Mouse (Mus musculus) midbrain, embryonic 14.5 days (tissue): Measurements from ENCODE around the gene Cdk18. TPM values are rescaled to one million over a fixed set of nuclear protein-coding genes. Genes with fewer than 3 reads are reported as not detected.

ENCODE experiments used
- ATAC-seq: fragments of 200-750 bp; cut with Nextera tagmentation; 2 replicates; pipeline ENCODE4 v1.8.0; 2017; ENCODE audit warnings: moderate number of reproducible peaks, moderate library complexity; ENCODE audit not compliant: low FRiP score, low TSS enrichment
- DNase-seq: peaks from one replicate; pipeline ENCODE4 v3.0.0-alpha.2; 2015
- H3K27ac ChIP-seq: fragments of 300-500 bp; sonication (generic); replicated peaks from 2 replicates; pipeline ENCODE4 v1.5.1; 2014; ENCODE audit warnings: mild to moderate bottlenecking, low read depth, low read length, moderate library complexity
- H3K27me3 ChIP-seq: fragments of 300-500 bp; sonication (generic); 2 replicates; pipeline ENCODE4 v1.6.1; 2014; ENCODE audit warnings: low read length, control low read depth, mixed read lengths; ENCODE audit not compliant: control insufficient read depth, insufficient read depth
- H3K36me3 ChIP-seq: fragments of 300-500 bp; sonication (generic); 2 replicates; pipeline ENCODE4 v1.6.1; 2014; ENCODE audit warnings: low read length, control low read depth; ENCODE audit not compliant: control insufficient read depth, insufficient read depth
- H3K4me1 ChIP-seq: fragments of 300-500 bp; sonication (generic); 2 replicates; pipeline ENCODE4 v1.6.1; 2014; ENCODE audit warnings: mild to moderate bottlenecking, antibody characterized with exemption, low read length, control low read depth; ENCODE audit not compliant: control insufficient read depth, insufficient read depth
- H3K4me2 ChIP-seq: fragments of 300-500 bp; sonication (generic); 2 replicates; pipeline ENCODE4 v1.6.1; 2014; ENCODE audit warnings: mild to moderate bottlenecking, low read length, moderate library complexity
- H3K4me3 ChIP-seq: fragments of 300-500 bp; sonication (generic); replicated peaks from 2 replicates; pipeline ENCODE4 v1.5.1; 2014; ENCODE audit warnings: low read depth, low read length
- H3K9ac ChIP-seq: fragments of 300-500 bp; sonication (generic); replicated peaks from 2 replicates; pipeline ENCODE4 v1.6.1; 2014; ENCODE audit warnings: mild to moderate bottlenecking, low read length, moderate library complexity
- H3K9me3 ChIP-seq: fragments of 300-500 bp; sonication (generic); 2 replicates; pipeline ENCODE4 v1.6.1; 2016; ENCODE audit warnings: low read length, control low read depth, mixed read lengths; ENCODE audit not compliant: control insufficient read depth
- WGBS: fragments of 180-500 bp; shearing (Covaris S2); extraction: QIAGEN DNeasy Blood & Tissue Kit; methylation state at CpG from one replicate; pipeline ENCODE4 v1.1.7; 2014; 5-methylcytosine and 5-hydroxymethylcytosine counted together
- polyA plus RNA-seq: library from polyadenylated mRNA; unstranded; fragments of >200 nt; fragmentation: Nextera tagmentation; extraction: Ambion mirVana; gene quantifications from 2 replicates; pipeline ENCODE4 v1.2.1, GENCODE M21; 2014

Gene Cdk18
- polyA plus RNA-seq, 1 experiment from 2014 or later = 1.1 TPM

DNA sequence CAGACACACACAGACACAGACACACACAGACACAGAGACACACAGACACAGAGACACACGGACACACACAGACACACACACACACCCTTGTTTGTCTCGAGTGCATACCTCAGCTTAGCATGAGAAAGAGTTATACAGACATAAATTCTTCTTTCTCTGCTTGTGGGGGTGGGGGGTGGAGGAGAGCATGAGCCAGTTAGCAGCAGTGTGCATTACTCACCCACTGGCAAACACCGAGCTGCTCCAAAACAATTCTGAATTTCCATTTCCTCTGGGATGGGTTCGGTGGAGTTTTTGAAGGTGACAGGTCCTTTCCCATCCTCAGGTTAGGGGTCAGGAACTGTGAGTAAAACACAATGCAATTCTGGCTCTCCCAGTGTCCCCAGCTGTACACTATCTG is 40.5 kb downstream of the Cdk18 start:
- H3K36me3 ChIP-seq = no peaks in the 10 kb centered on the region
- no peaks in the 10 kb centered on the region for H3K9me3 ChIP-seq
- no peaks in the 10 kb centered on the region for H3K27me3 ChIP-seq
- no peak overlapping the region for H3K4me2 ChIP-seq
- no peak overlapping the region for H3K27ac ChIP-seq
- no peak for DNase-seq
- H3K4me3 ChIP-seq = no peak overlapping the region
- H3K4me1 ChIP-seq = no peaks in the 10 kb centered on the region
- no peak overlapping the region for H3K9ac ChIP-seq
- 81% methylated on average over 4 of the region's 4 CpGs for WGBS
- no peak for ATAC-seq

DNA sequence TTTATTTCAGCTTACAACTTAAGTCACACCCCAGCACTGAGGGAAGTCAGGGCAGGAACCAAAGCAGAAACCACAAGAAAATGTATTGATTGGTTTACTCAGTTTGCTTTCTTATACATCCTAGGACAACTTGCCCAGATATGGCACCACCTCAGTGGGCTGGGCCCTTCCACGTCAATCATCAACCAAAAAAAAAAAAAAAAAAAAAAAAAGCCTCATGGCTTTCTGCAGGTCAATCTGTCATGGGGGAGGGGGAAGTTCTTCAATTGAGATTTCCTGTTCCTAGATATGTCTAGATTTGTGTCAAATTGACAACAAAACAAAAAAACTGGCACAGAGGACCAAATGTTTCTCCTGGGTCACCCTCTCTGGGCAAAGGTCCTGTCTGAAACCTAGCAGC is 41.4 kb downstream of the Cdk18 start:
- Histone ChIP-seq H3K4me2 (no peak overlapping the region), H3K36me3 (no peaks in the 10 kb centered on the region), H3K27me3 (no peaks in the 10 kb centered on the region), H3K4me3 (no peak overlapping the region), H3K27ac (no peak overlapping the region), H3K4me1 (no peaks in the 10 kb centered on the region), H3K9me3 (no peaks in the 10 kb centered on the region), H3K9ac (no peak overlapping the region)
- no peak for ATAC-seq
- 67% methylated on average over 1 of the region's 1 CpGs for WGBS
- DNase-seq = no peak

DNA sequence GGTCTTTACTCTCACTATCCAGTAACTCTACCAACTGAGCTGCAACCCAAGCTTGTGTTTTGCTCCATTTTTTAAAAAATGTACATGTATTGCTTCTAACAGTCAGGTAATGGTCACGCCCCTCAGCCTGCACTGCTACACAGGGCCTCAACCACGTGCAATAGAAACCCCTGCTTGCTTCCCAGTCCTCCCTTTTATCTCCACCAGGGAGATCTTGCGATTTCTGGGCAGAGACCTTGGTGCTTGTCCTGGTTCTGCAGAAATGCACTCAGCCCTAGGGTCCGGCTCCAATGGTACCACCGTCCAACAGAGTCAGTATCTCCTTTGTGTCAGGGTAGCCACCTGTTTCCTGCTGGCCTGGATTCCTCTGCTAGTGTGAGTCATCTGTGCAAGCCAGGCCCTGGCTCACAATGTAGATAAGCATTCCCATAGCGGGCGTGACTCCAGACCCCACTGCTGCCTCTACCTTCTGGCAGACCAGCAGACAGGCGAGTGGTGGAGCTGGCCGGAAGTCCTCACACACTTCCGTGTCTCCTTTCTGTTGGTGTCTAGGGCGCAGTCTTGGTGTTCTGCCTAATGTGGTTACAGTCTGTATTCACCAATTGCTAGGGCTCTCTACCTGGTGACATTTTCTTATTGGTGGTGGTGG is 44.0 kb downstream of the Cdk18 start:
- whole genome bisulfite sequencing = 87% methylated on average over 11 of the region's 11 CpGs
- no peak overlapping the region for H3K4me3 ChIP-seq
- H3K27ac ChIP-seq = no peak overlapping the region
- H3K4me2 ChIP-seq = no peak overlapping the region
- ATAC-seq (no peak), DNase-seq (no peak)
- H3K4me1 ChIP-seq = no peaks in the 10 kb centered on the region
- no peaks in the 10 kb centered on the region for H3K36me3 ChIP-seq
- H3K9ac ChIP-seq = no peak overlapping the region
- H3K27me3 ChIP-seq = no peaks in the 10 kb centered on the region
- no peaks in the 10 kb centered on the region for H3K9me3 ChIP-seq

DNA sequence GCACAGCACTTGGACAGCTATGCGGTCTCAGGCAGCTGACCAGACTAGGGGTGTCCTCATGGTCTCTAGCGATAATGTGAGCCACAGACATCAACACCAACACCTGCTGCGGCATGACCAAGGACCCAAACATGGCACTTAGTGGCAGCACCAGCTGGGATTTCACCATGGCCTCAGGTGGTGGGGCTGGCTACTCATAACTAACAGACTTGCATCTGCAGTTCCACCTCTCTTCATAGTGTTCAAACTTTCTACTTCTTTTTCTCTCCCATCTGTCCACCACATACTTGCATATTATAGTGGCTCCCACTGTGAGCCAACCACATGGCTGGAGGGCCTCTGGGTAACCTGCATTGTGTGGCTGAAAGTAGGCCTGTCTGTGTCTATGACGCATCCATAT is 46.2 kb downstream of the Cdk18 start:
- DNase-seq = no peak
- Histone ChIP-seq H3K27me3 (no peaks in the 10 kb centered on the region), H3K9me3 (no peaks in the 10 kb centered on the region), H3K9ac (no peak overlapping the region), H3K36me3 (no peaks in the 10 kb centered on the region), H3K4me1 (no peaks in the 10 kb centered on the region), H3K4me2 (no peak overlapping the region), H3K27ac (no peak overlapping the region), H3K4me3 (no peak overlapping the region)
- 93% methylated on average over 4 of the region's 4 CpGs for WGBS
- ATAC-seq = no peak

DNA sequence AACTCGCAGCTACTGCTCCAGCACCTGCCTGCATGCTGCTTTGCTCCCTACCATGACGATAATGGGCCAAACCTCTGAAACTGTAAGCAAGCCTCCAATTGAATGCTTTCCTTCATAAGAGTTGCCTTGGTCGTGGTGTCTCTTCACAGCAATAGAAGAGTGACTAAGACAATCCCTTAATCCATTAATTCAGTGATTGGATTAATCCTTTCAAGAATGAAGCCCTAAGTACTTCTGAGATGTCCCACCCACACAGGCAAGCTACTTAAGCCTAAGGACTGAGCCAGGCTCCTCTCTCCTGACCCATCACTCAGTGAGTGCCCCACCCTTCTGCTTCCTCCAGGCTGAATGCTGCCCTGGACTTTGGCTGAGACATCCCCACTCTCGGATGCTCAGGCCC is 49.2 kb downstream of the Cdk18 start:
- ATAC-seq = no peak
- DNase-seq = no peak
- Histone ChIP-seq H3K9me3 (no peaks in the 10 kb centered on the region), H3K4me1 (no peaks in the 10 kb centered on the region), H3K9ac (no peak overlapping the region), H3K36me3 (no peaks in the 10 kb centered on the region), H3K27ac (no peak overlapping the region), H3K27me3 (no peaks in the 10 kb centered on the region), H3K4me3 (no peak overlapping the region), H3K4me2 (no peak overlapping the region)
- WGBS = 42% methylated on average over 4 of the region's 4 CpGs

DNA sequence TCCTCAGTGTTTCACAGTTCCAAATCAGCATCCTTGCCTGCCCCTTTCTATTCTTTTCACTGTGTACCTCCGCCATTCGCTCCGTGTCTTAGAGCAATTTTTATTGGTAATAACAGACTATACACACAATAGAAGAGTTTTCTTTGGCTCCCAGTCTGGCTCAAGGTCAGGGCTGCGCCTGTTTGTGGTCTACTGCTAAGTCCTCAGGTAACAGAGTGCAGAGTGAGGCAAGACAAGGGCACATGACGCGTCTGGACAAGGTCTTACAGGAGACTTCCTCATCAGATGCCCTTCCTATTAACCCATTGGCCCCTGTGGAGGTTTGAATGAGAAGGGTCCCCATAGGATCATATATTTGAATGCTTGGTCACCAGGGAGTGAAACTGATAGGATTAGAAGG is 49.7 kb downstream of the Cdk18 start:
- Histone ChIP-seq H3K4me1 (no peaks in the 10 kb centered on the region), H3K9ac (no peak overlapping the region), H3K4me3 (no peak overlapping the region), H3K36me3 (no peaks in the 10 kb centered on the region), H3K27me3 (no peaks in the 10 kb centered on the region), H3K9me3 (no peaks in the 10 kb centered on the region), H3K27ac (no peak overlapping the region), H3K4me2 (no peak overlapping the region)
- no peak for DNase-seq
- ATAC-seq = no peak
- WGBS = 79% methylated on average over 6 of the region's 6 CpGs

DNA sequence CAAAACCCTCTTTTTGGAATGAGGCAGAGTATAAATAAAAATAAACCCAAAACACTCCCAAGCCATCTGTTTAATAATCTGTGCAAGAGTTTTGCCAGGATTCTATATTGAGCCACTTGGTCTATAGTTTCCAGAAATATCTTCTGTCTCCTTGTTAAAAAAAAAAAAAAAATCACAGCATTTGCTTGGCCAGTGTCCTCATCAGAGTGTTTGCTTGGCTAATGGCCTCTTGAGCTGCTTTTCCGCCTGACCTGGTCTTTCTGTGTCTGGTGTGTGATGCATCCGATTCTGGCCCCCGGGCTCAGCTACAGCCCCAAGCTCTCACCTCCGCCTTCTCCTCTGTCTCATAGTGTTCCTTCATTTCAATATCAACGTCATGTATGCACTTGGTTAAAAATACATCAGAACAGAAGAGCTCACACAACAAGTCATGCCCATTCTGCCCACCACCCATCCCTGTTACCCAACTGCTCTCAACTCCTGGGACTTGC is 51.3 kb downstream of the Cdk18 start:
- Histone ChIP-seq H3K4me2 (no peak overlapping the region), H3K9ac (no peak overlapping the region), H3K27me3 (no peaks in the 10 kb centered on the region), H3K4me1 (no peaks in the 10 kb centered on the region), H3K36me3 (no peaks in the 10 kb centered on the region), H3K27ac (no peak overlapping the region), H3K9me3 (0 out of 2 replicates have a peak, but pooled peaks cover 1% of the 10 kb centered on the region), H3K4me3 (no peak overlapping the region)
- DNase-seq = no peak
- 83% methylated on average over 5 of the region's 5 CpGs for WGBS
- no peak for ATAC-seq

DNA sequence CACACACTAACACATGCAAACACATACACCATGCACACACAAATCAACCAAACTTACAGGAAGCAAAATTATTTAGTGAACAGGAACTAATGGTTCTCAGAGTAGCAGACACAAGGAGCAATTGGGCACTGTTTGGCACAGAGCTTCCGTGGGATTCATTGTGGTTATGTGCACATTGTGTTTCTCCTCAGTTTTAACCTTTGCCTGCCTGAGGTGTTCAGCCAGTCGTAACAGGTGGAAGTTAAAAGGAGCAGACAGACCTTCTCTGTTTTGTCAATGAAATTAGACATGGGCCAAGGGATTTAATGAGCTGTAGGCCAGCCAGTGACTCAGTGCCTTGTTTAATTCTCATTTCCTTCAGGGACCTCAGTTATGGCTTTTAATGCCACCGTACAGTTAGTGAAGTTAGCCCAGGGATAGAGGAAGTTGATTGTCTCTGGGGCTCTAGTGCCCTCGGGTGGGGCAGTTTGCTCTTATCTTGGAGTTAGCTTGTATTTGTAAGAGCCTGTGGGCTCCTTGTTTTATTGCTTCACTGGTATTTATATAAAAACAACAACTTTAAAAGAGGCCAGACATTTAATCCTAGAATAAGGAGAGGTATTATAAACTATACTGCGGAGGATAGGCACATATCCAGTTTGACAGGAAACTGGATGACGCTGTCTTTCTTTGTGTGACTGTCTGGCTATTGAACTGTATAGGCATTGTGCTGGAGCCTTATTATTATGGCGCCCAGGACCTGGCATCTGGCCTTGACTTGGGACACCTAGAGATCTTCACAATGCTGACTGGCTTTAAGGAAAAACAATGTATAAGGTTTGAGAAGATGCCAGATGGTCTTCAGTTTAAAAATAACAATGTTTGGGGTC is 54.1 kb downstream of the Cdk18 start:
- Histone ChIP-seq H3K9ac (no peak overlapping the region), H3K27ac (no peak overlapping the region), H3K9me3 (peaks cover 7% of the 10 kb centered on the region; the same call in 1 of the 2 replicates), H3K36me3 (no peaks in the 10 kb centered on the region), H3K4me3 (no peak overlapping the region), H3K4me1 (no peaks in the 10 kb centered on the region), H3K4me2 (no peak overlapping the region), H3K27me3 (no peaks in the 10 kb centered on the region)
- 66% methylated on average over 7 of the region's 7 CpGs for WGBS
- no peak for ATAC-seq
- no peak for DNase-seq

DNA sequence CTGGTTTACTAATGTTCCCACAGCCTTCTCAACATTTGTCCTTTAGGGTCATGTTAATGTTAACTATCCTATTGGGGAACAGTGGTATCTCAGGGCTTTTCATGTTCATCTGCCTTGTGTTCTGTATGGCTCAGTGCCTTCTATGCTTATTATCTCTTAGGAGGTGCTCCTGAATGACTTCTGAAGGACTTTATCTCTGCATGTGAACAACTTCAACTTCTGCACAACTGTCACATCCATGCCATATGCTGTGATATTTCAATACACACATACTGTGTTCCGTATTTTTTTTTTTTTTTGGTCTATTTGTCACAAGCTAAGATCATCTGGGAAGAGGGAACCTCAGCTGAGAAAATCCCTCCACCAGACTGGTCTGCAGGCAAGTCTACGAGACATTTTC is 61.1 kb downstream of the Cdk18 start:
- ATAC-seq = no peak
- no peak for DNase-seq
- Histone ChIP-seq H3K36me3 (no peaks in the 10 kb centered on the region), H3K9me3 (peaks cover 7% of the 10 kb centered on the region; the same call in 1 of the 2 replicates), H3K9ac (no peak overlapping the region), H3K4me2 (no peak overlapping the region), H3K4me3 (no peak overlapping the region), H3K27me3 (no peaks in the 10 kb centered on the region), H3K27ac (no peak overlapping the region), H3K4me1 (no peaks in the 10 kb centered on the region)
- 91% methylated on average over 2 of the region's 2 CpGs for WGBS
